Mouse (Mus musculus): ENCODE measurements at regions not wholly inside any gene's neighbourhood (a gene's known extent, or its start where the extent isn't known, plus 50 kb on each side); places are given as distances from the start of the nearest gene placed in this dataset.

DNA sequence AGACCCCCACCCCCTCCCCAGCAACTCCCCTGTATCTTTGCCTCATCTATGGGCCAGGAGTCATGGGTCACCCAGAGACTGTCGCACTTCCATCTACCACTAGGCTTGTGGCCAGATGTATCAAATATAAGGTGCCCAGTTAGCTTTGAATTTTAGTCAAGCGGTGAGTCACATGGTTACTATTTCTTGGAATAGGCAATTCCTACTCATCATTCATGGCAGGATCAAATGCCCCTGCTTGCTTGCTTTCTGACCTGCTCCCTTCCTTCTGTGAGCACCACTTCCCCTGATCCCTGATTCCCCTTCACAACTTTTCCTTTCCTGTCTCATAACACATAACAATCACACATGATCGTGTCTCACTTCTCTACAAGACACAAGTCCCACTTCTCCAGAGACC lies 288.2 kb upstream of the Jarid2 start:
- DNase-seq (ENCODE audit: low spot score in 2 of 2), result no peak
- intact Hi-C loops (cut with DNase I), result no loop called here

DNA sequence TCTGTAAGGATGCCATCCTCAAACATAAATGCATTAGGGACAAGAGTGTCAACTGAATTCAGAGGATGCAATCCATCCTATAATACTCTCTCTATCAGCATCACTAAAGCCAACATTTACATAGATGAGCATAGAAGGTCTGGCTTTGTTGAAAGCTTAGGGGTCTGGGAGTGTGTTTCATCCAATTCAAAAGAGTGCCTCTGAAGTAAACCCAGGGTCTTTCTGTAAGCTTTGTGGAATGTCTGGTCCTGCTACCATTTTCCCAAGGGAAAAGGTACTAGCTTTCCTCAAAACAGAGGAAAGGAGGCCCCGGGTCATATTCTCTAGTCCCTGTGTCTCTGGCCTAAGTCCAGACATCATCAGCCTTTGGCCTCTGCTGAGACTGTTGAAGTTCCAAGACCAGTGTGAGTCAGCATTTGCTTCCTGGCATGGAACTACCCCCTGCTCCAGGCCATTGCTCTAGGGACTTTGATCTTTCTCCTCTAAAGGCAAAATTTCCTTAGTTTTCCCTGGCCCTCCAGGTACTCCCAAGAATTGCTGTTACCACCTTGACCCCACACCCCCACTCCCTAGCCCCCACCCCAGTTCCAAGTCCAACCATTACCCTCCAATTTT lies 280.0 kb upstream of the Jarid2 start:
- no peak for DNase-seq (ENCODE audit: low spot score in 2 of 2)
- intact Hi-C loops (cut with DNase I), result no loop called here

DNA sequence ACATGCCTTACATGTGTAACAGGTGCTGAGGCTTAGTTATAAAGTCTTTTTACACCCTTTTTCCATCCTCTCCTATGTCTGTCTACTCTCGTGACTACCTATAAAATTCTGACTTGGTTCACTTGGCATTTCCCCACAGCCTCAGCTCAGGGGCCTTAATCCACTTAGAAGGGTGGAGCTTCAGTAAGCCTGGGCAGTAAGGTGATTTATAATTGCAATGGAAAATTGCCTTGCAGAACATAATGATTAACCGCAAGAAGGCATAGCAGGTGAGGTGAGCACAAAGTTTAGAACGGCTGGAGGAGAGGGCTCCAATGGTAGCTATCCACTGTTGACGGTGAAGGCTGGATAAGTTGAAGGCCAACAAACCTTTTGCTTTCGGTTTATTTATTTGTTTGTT lies 278.1 kb upstream of the Jarid2 start:
- intact Hi-C loops (cut with DNase I), result no loop called here
- DNase-seq (ENCODE audit: low spot score in 2 of 2), result no peak

DNA sequence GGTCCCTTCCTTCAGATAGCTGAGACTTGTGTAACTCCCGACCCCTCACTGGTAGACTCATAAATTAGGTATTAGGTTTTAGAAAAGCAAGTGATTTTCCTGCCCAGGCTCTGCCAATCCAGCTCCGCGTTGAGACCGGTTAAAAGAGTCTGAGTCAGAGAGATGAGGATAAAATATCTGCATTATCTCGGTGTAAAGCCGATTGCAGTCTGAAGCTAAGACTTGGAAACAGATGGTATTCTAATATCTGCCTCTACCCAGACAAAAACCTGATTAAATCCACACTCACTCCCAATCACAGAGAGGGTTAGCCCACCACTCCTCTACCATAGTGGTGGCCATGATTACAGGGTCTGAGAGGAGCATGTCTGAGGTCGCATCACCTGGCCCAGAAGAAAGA lies 276.1 kb upstream of the Jarid2 start:
- intact Hi-C loops (cut with DNase I), result no loop called here
- no peak for DNase-seq (ENCODE audit: low spot score in 2 of 2)

DNA sequence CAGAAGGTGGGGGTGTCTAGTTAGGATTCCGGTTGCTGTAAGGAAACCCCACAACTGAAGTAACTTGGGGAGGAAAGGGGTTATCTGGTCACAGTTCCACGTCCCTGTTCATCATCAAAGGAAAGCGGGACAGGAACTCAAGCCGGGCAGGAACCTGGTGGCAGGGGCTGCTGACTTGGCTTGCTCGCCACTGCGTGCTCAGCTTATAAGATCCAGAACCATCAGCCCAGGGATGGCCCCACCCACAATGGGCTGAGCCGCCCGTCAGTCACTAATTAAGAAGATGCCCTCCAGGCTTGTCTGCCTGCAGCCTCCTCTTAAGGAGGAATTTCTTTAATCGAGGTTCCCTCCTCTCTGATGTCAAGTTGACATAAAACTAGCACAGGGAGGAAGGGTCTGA lies 275.1 kb upstream of the Jarid2 start:
- no peak for DNase-seq (ENCODE audit: low spot score in 2 of 2)
- intact Hi-C loops (cut with DNase I), result no loop called here

DNA sequence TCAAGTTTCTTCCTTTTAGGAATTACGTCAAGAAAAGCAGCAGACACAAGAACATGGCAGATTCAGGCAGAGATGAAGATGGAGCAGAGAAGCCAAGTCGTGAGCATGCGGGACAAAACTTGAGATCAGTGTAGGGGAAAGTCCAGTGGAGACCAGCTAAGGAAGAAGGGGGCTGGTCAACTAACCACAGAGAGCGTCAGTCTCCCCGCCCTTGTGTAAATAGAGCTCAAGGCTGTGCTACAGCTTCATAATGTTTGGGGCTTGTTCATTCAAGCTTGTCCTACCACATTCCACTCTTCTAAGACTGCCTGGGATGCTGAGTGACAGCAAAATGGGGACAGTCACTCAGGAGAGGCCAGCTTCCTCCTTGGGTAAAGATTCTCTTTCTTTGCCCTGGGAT lies 274.1 kb upstream of the Jarid2 start:
- no peak for DNase-seq (ENCODE audit: low spot score in 2 of 2)
- intact Hi-C loops (cut with DNase I), result no loop called here

DNA sequence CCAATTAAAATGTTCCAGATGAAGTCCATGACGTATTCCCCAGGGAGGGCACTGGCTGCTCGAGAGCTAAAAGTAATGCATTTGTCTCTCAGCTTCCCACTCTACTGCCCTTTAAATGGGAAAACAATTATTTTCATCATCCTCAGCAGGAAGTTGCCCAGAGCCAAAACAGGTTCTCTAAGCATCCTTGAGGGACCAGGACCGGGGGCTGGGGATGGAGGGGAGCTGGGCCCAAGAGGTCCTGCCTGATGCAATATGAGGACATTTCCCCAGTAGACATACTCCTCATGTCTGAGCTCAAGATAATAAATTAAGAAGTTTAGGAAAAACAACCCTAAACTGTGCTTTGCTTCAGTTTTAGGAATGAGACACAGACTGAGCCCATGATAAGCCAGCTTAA lies 270.5 kb upstream of the Jarid2 start:
- no peak for DNase-seq (ENCODE audit: low spot score in 2 of 2)
- intact Hi-C loops (cut with DNase I), result no loop called here

DNA sequence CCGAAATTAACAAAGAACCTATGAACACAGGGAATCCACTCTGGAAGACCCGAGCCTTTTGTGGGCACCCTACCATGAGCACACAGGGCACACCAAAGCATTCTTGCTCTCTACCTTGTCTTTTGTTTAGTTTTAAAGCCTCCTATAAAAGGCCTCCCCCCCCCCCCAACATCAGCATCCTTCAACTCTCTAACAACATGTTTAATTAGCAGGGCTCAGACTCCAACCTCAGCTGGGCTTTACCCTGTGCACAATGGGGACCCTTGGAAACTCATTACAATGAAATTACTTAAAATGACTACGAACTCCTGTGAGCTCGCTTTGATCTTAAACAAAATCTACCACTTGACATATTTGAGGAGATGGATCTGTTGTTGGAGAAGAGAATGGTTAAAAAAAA lies 270.1 kb upstream of the Jarid2 start:
- intact Hi-C loops (cut with DNase I), result no loop called here
- no peak for DNase-seq (ENCODE audit: low spot score in 2 of 2)

DNA sequence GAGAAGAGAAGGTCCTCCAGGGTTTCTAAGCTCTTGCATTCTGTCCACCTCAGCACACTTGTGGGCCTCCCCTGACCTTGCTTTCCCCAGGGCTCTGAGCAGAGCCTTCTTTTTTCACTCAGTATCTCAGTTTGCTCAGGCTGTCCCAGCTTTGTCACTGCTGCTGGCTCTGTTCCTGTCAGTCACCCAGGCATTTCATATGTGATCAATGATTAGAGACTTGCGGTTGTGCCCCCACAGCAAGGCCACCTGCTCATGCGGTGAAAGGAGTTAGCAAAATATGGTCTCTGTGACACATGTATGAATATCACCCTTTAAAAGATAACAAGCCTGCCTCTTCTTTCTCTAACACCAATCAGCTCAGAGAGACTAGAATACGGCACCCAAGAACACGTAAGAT lies 265.6 kb upstream of the Jarid2 start:
- intact Hi-C loops (cut with DNase I), result no loop called here
- DNase-seq (ENCODE audit: low spot score in 2 of 2), result no peak

DNA sequence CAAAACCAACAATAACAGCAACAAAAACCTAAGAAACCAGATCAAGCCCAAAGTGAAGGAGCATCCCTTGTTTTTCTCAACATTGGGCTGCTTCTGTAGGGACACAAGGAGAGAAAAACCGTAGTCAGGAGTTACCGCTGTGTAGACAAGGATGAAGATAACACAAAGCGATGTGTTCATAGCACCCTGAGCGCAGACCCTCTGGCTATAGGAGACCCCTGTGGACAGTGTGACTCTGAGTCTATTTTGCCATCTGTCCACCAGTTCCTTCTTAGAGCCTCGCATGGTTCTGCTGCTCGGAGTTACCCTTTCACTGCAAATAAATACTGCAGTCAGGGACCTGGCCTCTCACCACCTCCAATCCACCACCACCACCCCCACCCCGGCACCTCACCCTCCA lies 263.7 kb upstream of the Jarid2 start:
- no peak for DNase-seq (ENCODE audit: low spot score in 2 of 2)
- intact Hi-C loops (cut with DNase I), result no loop called here

DNA sequence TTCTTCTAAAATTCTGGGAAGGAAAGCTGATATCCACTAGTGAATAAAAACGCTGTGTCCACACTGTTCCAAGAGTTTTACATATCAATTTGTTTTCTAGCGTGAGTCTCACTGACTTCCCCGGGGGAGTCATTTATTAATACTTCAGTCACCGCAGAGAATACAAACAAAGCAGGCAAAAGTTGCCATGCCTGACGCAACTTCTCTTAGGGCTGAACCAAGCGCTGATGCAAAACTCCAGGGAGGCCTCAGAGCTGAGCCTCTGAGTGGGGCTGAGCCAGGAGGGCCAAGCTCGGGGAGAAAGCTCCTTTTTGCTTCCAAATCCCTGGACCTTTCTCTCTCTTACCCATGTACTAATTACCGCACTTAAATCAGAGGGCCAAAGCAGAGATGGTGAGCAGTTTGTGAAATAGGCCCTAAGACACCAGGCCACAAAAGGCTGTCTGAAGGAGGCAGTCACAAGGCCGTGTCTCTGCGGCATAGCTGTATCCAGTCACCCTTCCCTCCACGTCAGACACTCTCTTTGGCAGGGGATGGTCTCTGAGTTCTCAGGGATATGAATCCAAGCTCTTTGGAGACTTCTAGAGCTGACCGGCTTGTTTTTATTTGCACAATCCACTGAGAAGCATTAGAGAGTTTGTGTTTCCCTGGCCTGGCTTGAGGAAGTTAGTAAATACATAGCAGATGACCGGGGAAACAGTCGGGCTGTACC lies 260.2 kb upstream of the Jarid2 start:
- DNase-seq (ENCODE audit: low spot score in 2 of 2), result no peak

DNA sequence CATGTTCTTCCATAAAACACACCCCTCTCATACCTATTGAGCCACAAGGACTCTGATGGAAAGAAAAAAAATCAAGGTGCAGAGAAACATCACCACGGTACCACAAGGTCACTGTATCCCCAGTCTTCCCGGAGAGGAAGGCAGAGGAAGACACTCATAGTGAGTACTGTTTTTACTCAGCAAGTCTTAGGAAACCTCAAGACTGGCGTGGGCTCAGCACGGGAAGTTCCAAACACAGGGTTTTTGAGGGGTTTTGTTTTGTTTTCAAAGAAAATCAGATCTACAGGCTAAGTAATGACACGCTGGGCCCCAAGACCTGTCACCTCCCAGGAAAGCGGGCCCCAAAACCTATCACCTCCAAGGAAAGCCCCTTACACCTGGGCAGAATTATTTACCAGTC lies 259.6 kb upstream of the Jarid2 start:
- intact Hi-C loops (cut with DNase I), result no loop called here
- no peak for DNase-seq (ENCODE audit: low spot score in 2 of 2)

More for the DNA sequence above, 260.2 kb upstream of the Jarid2 start:
- intact Hi-C loops (cut with DNase I), result no loop called here

DNA sequence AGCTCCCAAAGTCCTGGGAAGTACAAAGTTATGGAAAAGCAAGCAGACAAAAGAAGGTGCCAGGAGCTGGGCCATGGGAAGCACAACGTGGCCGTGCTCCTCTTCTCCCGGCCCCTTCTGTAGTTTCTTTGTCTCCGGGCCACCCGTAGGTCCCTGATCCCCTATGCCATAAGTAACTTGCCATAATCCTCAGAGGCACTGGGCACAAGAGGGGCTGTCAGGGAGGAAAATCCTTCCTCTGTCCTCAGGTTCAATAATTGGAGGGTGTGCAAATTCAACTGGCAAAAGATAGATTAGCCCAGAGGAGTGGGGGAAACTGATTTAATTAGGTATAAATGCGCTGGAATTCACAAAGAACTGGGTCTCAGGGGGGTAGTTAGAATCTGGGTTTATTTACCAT lies 256.1 kb upstream of the Jarid2 start:
- intact Hi-C loops (cut with DNase I), result no loop called here
- DNase-seq (ENCODE audit: low spot score in 2 of 2), result no peak

DNA sequence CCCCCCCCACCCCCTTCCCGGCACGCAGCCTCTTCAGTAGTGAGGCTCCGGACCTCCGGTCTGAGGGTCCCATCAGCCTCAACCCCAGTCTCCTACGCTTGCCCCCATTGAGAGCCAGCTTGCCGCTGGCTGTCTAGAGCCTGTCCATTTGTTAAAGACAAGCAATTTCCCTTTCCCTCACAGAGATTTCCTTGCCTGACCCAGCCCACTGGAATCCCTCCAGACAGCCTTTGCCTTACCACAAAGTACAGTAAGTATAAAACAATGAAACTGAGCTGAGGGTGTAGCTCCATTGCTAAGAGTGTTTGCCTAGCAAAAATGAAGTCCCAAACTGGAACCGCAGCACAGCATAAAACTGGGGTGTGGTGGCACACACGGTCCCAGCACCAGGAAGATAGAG lies 252.4 kb upstream of the Jarid2 start:
- DNase-seq (ENCODE audit: low spot score in 2 of 2), result no peak
- intact Hi-C loops (cut with DNase I), result no loop called here

DNA sequence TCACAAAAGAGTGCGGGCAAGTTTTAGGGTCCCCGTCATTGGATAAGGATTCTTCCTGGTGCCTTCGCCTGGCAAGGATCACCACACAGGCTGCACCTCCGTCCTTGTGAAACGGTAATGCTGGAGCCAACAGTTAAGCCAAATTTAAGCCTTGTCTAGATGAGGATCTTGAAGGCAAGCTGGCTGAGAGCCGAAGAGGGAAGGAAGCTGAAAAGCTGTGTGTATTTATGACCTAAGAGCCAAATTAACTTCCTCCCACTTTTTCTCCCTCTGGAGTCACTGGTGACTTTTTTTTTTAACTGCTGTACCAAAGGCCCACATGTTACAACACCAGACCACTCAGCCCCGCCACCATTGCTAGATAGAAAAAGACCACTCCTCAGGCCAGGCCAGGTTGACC lies 249.1 kb upstream of the Jarid2 start:
- no peak for DNase-seq (ENCODE audit: low spot score in 2 of 2)
- intact Hi-C loops (cut with DNase I), result no loop called here

DNA sequence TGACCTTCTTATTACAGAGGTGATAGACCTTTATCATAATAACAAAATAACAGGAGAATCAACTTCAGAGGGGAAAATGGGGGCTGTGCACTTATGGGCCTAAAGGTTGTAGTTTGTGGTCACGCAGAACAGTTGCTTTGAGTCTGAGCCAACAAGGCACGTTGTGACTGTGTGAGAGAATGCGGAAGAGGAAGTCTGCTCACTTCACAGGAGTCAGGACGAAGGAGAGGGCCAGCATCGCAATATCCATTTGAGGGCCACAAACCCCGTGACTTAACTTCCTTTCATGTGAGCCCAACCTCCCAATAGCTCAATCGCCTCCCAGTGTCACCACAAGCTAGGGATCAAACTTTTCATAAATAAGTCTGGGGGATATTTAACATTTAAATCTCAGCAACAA lies 246.6 kb upstream of the Jarid2 start:
- intact Hi-C loops (cut with DNase I), result no loop called here
- no peak for DNase-seq (ENCODE audit: low spot score in 2 of 2)

DNA sequence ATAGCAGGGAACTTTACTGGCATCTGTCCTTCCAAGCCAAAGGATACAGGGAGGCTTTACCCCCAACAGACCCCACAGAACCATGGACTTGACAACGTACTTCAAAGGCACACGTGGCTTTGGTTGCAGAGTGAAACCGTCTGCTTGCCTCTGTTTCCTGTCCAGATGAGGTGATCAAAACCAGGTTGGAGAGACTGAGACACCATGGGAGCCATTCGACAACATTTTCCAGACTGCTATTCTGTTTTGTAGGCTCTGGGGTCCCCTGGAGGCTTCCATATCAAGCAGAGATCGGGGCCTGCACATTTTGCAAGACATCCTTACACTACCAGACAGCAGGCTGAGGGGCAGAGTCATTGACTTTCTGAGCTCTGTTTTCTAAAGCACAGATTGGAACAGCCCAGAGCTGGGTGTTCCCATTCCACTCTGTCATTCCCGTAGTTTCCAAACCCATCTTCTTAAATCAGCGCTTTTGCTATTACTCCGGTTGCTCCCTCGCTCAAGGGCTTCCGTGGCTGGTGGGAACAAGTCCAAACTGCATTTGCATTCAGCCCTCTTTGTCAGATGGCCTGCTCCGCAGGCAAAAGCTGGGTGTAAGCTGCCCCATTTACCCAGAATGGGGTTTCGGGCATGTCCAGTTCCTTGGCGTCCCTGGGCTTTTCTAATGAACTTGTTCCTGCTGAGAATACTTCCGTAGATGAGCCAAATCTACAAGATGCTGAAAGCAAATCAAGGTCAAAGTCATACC lies 244.5 kb upstream of the Jarid2 start:
- peak in 1 of 2 experiments; percentile 15 for DNase-seq (ENCODE audit: low spot score in 2 of 2)

DNA sequence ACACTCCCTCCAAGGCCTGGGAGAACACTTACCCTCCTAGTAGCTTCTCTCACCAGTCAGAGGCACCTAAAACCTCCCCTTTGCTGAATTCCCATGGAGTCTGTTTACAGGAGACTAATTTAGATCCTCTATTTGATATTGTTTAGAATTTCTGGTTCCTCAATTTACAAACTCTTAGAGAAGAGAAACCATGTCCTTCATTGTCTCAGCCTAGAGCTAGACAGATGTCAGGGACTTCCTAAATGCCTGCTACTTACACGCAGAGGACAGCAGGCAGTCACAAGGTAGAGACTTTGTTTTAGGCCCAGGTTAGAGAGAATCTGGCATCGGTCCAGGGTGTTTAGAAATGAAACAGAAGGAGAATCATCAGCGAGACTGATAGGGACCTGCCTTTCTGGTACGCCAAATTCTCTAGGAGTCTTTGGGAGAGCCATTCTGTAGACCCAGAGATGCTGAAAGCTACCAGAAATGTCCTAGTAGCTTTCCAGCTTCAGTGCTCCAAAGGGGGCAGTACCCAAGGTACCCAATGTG lies 238.3 kb upstream of the Jarid2 start:
- intact Hi-C loops (cut with DNase I), result no loop called here

More for the DNA sequence above, 244.5 kb upstream of the Jarid2 start:
- intact Hi-C loops (cut with DNase I), result no loop called here

DNA sequence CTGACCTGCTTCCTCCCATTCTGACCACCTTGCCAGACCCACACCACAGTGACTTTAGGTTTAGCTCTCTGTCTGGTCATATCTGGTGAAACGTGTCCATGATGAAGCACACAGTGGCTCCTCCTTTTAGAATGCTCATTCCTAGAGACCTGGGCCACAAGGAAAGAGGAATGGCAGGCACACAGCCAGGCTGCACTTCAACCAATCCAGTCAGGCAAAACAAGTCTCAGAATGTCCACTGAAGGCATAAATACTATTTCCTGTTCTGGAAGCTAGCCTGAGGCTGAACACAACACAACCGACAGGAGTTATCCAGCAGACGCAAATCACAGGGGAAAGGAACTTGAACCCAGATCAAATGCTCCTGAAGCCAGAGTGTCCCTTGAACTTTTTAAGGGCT lies 235.4 kb upstream of the Jarid2 start:
- DNase-seq (ENCODE audit: low spot score in 2 of 2), result no peak

More for the DNA sequence above, 238.3 kb upstream of the Jarid2 start:
- no peak for DNase-seq (ENCODE audit: low spot score in 2 of 2)

DNA sequence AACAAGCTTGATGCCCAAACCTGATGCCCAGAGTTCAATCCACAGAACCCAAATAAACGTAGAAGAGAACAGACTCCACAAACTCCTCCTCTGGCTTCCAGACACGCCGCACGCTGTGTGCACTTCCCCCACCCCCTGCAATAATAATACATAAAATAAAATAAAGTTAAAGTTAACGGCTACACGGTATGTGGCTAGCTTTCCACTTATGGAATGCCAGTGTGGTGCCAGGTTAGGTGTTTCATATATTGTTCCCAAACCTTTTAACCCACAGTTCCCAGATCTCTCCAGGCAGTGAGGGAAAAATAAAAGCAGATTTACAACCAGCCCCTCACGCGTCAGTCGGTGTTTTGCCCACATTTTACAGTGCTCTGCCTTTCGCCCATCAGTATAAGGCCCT lies 233.8 kb upstream of the Jarid2 start:
- no peak for DNase-seq (ENCODE audit: low spot score in 2 of 2)
- intact Hi-C loops (cut with DNase I), result no loop called here

More for the DNA sequence above, 235.4 kb upstream of the Jarid2 start:
- intact Hi-C loops (cut with DNase I), result no loop called here

DNA sequence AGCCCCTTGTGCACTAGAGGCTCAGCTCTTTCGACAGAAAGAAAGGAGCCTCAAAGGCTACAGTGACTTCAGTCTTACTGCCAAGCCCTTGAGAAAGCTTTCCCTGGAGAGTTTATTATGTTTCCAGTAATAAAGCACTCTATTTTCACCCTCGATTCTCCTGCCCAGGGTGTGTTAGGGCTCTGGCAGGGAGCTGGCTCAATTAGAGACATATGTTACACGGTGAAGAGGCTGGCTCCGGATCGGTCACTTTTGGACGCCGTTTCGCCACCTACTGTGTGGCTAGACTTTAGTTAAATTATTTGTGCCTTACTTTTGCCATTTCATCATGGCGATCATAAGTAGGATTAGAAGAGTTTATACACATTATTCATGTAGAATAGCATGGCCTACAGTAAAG lies 232.7 kb upstream of the Jarid2 start:
- intact Hi-C loops (cut with DNase I), result no loop called here
- no peak for DNase-seq (ENCODE audit: low spot score in 2 of 2)
